Mouse (Mus musculus) liver, postnatal 0 days (tissue): ENCODE measurements around the gene Sp3. TPM values are rescaled to one million over a fixed set of nuclear protein-coding genes. Genes with fewer than 3 reads are reported as not detected.
A peak's percentile ranks its signal among the peaks of the same experiment; 100 is the strongest.

ENCODE experiments used
- ATAC-seq: fragments of 200-750 bp; cut with Nextera tagmentation; 2 replicates; pipeline ENCODE4 v1.8.0; 2017; ENCODE audit warnings: mild to moderate bottlenecking, moderate library complexity
- DNase-seq: peaks from one replicate; pipeline ENCODE4 v3.0.0-alpha.2; 2016
- H3K27ac ChIP-seq: fragments of 300-500 bp; sonication (generic); 2 replicates; pipeline ENCODE4 v1.5.1; 2014; ENCODE audit warnings: antibody characterized with exemption, moderate library complexity, mild to moderate bottlenecking, low read depth
- H3K27me3 ChIP-seq: fragments of 300-500 bp; sonication (generic); 2 replicates; pipeline ENCODE4 v1.6.1; 2014; ENCODE audit warnings: low read length, control low read depth, mixed read lengths; ENCODE audit not compliant: insufficient read depth
- H3K36me3 ChIP-seq: fragments of 300-500 bp; sonication (generic); replicated peaks from 2 replicates; pipeline ENCODE4 v1.6.1; 2014; ENCODE audit warnings: mild to moderate bottlenecking, control low read depth, low read length, moderate library complexity, mixed read lengths; ENCODE audit not compliant: insufficient read depth
- H3K4me1 ChIP-seq: fragments of 300-500 bp; sonication (generic); 2 replicates; pipeline ENCODE4 v1.6.1; 2014; ENCODE audit warnings: antibody characterized with exemption, mild to moderate bottlenecking, control low read depth; ENCODE audit not compliant: insufficient read depth
- H3K4me2 ChIP-seq: fragments of 300-500 bp; sonication (generic); 2 replicates; pipeline ENCODE4 v1.6.1; 2014; ENCODE audit warnings: low read depth, mild to moderate bottlenecking, low read length, moderate library complexity, mixed read lengths
- H3K4me3 ChIP-seq: fragments of 300-500 bp; sonication (generic); 2 replicates; pipeline ENCODE4 v1.5.1; 2014; ENCODE audit warnings: low read depth, low read length
- H3K9ac ChIP-seq: fragments of 300-500 bp; sonication (generic); replicated peaks from 2 replicates; pipeline ENCODE4 v1.6.1; 2014; ENCODE audit warnings: mild to moderate bottlenecking, moderate library complexity
- H3K9me3 ChIP-seq: fragments of 300-500 bp; sonication (generic); 2 replicates; pipeline ENCODE4 v1.6.1; 2016; ENCODE audit warnings: mild to moderate bottlenecking, control low read depth, low read length, mixed read lengths
- CTCF ChIP-seq: sonication (generic); IDR thresholded peaks from 2 replicates; pipeline ENCODE4 v1.5.1; 2016; ENCODE audit warnings: antibody characterized with exemption, low read depth
- EP300 ChIP-seq: IDR thresholded peaks from 2 replicates; pipeline ENCODE4 v1.6.1; 2016; ENCODE audit warnings: antibody characterized with exemption, low read depth, mild to moderate bottlenecking
- WGBS: fragments of 180-500 bp; shearing (Covaris S2); extraction: QIAGEN DNeasy Blood & Tissue Kit; methylation state at CpG from one replicate; pipeline ENCODE4 v1.1.7; 2014; ENCODE audit not compliant: insufficient replicate concordance; 5-methylcytosine and 5-hydroxymethylcytosine counted together
- microRNA-seq: library from miRNA; unstranded; fragments of <30 nt; microRNA quantifications from one replicate; pipeline ENCODE4, GENCODE M21; 2016
- polyA plus RNA-seq: library from polyadenylated mRNA; unstranded; fragments of >200 nt; fragmentation: Nextera tagmentation; extraction: Ambion mirVana; gene quantifications from 2 replicates; pipeline ENCODE4 v1.2.1, GENCODE M21; 2015

Sp3 gene
- polyA plus RNA-seq, 1 experiment from 2014 or later: 20.5 TPM

- Histone ChIP-seq H3K4me1 (no peaks in the 10 kb centered on the region), H3K36me3 (no peaks in the 10 kb centered on the region), H3K9ac (no peak overlapping the region), H3K9me3 (no peaks in the 10 kb centered on the region; the same call in none of the 2 replicates), H3K4me2 (no peak overlapping the region), H3K27ac (no peak overlapping the region), H3K27me3 (no peaks in the 10 kb centered on the region), H3K4me3 (no peak overlapping the region)
- WGBS: 71% methylated on average over 3 of the region's 3 CpGs
- no peak for ATAC-seq
- no peak for DNase-seq
- TF ChIP-seq CTCF (no peak), EP300 (no peak)
Measured at GRCm38 (mm10) chr2:72898094-72898781, 82.0 kb downstream of the Sp3 start.

- peaks cover 3% of the 10 kb centered on the region for H3K4me1 ChIP-seq
- H3K27ac ChIP-seq: 0 out of 2 replicates have a peak overlapping the region, but pooled peaks have one; percentile 36
- ATAC-seq: 0 out of 2 replicates have a peak, but pooled peaks have one; percentile 2
Measured at GRCm38 (mm10) chr2:72889806-72890205, 90.4 kb downstream of the Sp3 start.

More at GRCm38 (mm10) chr2:72889806-72890205, 90.4 kb downstream of the Sp3 start:
- Histone ChIP-seq H3K4me3 (no peak overlapping the region), H3K9me3 (no peaks in the 10 kb centered on the region), H3K36me3 (no peaks in the 10 kb centered on the region), H3K9ac (no peak overlapping the region), H3K27me3 (no peaks in the 10 kb centered on the region), H3K4me2 (no peak overlapping the region)
- no peak for DNase-seq
- TF ChIP-seq EP300: no peak
- TF ChIP-seq CTCF: no peak

Small RNA genes within 50 kb of the gene (microRNA-seq; reads per million reads assigned to microRNA genes)
- not detected for gene Gm25960

Other genes with a start within 250 kb of the Sp3 start
- gene Gm11084, start 6.3 kb upstream of the Sp3 start, polyA plus RNA-seq: not detected in 2 replicates
- 34.4 and 36.5 TPM in 2 replicates for gene Ola1, start 238.5 kb upstream of the Sp3 start, polyA plus RNA-seq